Mouse (Mus musculus) brain, embryonic 14.5 days (tissue): Measurements from ENCODE around the gene Ttc6.

ENCODE experiments used
- CTCF ChIP-seq: fragments of 200-500 bp; IDR thresholded peaks from 2 replicates; pipeline ENCODE4 v1.5.1; 2012; ENCODE audit warnings: inconsistent platforms, mild to moderate bottlenecking, moderate library complexity, borderline replicate concordance; ENCODE audit not compliant: insufficient read depth, insufficient read length; ENCODE audit errors: extremely low read depth
- POLR2A ChIP-seq: fragments of 200-500 bp; IDR thresholded peaks from 2 replicates; pipeline ENCODE4 v1.6.1; 2012; ENCODE audit warnings: mild to moderate bottlenecking, inconsistent platforms, borderline replicate concordance; ENCODE audit not compliant: poor library complexity, insufficient read depth, insufficient read length, severe bottlenecking; ENCODE audit errors: extremely low read depth

DNA sequence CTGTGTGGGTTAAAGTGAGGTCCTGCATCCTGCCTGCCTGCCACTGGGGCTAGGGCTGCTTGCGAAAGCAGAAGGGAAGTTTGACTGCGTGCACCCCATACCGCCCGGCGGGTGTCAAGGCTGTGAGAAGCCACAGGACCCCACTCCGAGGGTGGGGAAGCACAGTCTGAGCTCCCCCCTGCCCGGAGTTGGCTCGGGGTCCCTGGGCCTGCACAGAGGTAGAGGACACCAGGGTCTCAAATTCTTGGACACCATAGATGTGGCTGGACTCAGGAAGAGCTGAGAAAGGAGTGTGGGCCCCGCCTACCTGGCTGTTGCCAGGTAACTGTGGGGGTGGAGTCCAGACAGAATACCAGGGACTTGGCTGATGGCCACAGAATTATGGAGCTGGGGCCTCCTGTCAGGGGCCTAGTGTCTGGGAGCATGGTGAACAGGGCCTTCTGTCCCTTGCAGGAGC, 121.1 kb downstream of the Ttc6 start:
- TF ChIP-seq CTCF (no peak), POLR2A (no peak)
